Comparison of ENCODE assay signal across 8 mouse cellular contexts in the genomic region with DNA sequence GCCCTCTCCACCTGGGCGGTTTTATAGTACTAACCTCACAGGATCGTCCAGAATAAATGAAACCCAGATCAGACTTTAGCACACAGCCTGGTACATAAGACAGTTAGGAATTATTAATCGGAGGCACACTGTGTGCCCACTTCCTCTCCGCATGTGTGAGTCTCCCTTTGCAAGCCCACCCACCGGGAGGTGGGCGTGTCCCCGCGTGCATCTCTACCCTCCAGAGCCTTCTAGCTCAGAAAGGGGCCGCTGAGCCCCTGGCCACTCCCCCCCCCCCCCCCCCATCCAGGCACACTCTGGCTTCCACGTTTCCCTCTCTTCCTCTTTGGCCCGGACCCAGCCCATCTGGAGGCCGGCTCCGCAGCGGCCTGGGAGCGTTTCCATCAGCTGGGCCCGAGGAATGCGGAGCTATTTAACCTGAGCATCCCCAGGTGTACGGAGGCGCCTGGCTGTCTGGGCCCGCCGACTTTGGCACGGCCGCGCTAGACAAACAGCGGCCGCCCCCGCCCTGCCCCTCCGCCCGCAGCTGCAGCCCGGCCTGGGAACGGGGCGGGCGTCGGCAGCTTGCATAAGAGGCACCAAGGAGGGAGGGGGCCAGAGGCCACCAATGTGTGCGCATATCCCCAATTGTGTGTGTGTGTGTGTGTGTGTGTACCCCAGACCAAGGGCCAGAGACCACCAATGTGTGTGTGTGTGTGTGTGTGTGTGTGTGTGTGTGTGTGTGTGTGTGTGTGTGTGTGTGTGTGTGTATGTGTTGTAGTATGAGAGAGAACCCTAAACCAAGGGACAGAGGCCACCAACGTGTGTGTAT. TPM values are rescaled to one million over a fixed set of nuclear protein-coding genes. Genes with fewer than 3 reads are reported as not detected.
A peak's percentile ranks its signal among the peaks of the same experiment; 100 is the strongest.
DNase-seq lines count a peak whose midpoint lies in the region; ATAC-seq and TF ChIP-seq lines count a peak whose summit lies in the region.

No protein-coding gene starts in this region.

- TF ChIP-seq POLR2A in cerebellum, adult 2 months (IDR thresholded peaks at IDR 0.05; ENCODE audit: borderline replicate concordance, insufficient read depth, low read length) = no peak

- peak overlapping the region; percentile 51 for H3K4me3 ChIP-seq in cerebellum, adult 2 months (replicated peaks; ENCODE audit: insufficient read depth, low read depth, low read length)
- H3K4me3 ChIP-seq in forebrain, embryonic 15.5 days = peak overlapping the region; percentile 41
- H3K4me3 ChIP-seq in hindbrain, embryonic 10.5 days = peak overlapping the region; percentile 86
- peak overlapping the region; percentile 91 for H3K4me3 ChIP-seq in limb, embryonic 12.5 days (replicated peaks)
- peak overlapping the region; percentile 36 for H3K4me3 ChIP-seq in midbrain, embryonic 11.5 days (ENCODE audit: low read depth, low read length)

- peak overlapping the region; percentile 94 for H3K4me2 ChIP-seq in forebrain, embryonic 15.5 days (replicated peaks)
- peak overlapping the region; percentile 93 for H3K4me2 ChIP-seq in limb, embryonic 12.5 days
- H3K4me2 ChIP-seq in midbrain, embryonic 11.5 days = peak overlapping the region; percentile 91

- no peaks in the 10 kb centered on the region for H3K27me3 ChIP-seq in cerebellum, adult 2 months (ENCODE audit: control insufficient read depth, insufficient read depth, low read length)
- no peaks in the 10 kb centered on the region for H3K27me3 ChIP-seq in forebrain, embryonic 15.5 days
- H3K27me3 ChIP-seq in hindbrain, embryonic 10.5 days (ENCODE audit: insufficient read depth, poor library complexity, severe bottlenecking) = no peaks in the 10 kb centered on the region; the same call in 1 of the 2 replicates
- H3K27me3 ChIP-seq in limb, embryonic 12.5 days = no peaks in the 10 kb centered on the region
- no peaks in the 10 kb centered on the region for H3K27me3 ChIP-seq in midbrain, embryonic 11.5 days (ENCODE audit: control insufficient read depth, insufficient read depth, low read length)

- no peak for ATAC-seq in forebrain, embryonic 15.5 days (replicated peaks)
- peak; percentile 81 for ATAC-seq in limb, embryonic 12.5 days (ENCODE audit: insufficient number of reproducible peaks, insufficient read depth, low FRiP score, low TSS enrichment, low read depth)
- ATAC-seq in midbrain, embryonic 11.5 days (ENCODE audit: low FRiP score) = peak; percentile 14

- H3K27ac ChIP-seq in cerebellum, adult 2 months (ENCODE audit: insufficient read depth, low read length) = peak overlapping the region; percentile 28; the same call in 1 of the 2 replicates
- H3K27ac ChIP-seq in forebrain, embryonic 15.5 days (replicated peaks) = peak overlapping the region; percentile 33; the same call in 1 of the 2 replicates
- peak overlapping the region; percentile 95 for H3K27ac ChIP-seq in hindbrain, embryonic 10.5 days
- H3K27ac ChIP-seq in limb, embryonic 12.5 days = peak overlapping the region; percentile 99
- no peak overlapping the region; the same call in 1 of the 2 replicates for H3K27ac ChIP-seq in midbrain, embryonic 11.5 days (ENCODE audit: low read depth, low read length)

- DNase-seq in cerebellum, adult 2 months = peak; percentile 36
- no peak for DNase-seq in cerebellum, adult 8-10 months
- peak; percentile 73 for DNase-seq in adrenal gland, postnatal 25 days
- DNase-seq in hindbrain, embryonic 10.5 days (ENCODE audit: low spot score) = peak; percentile 85
- DNase-seq in midbrain, embryonic 11.5 days (ENCODE audit: low spot score, missing footprints) = peak; percentile 93
- peak; percentile 25 to 34 for DNase-seq in thymus, adult 18-20 months

- H3K9ac ChIP-seq in forebrain, embryonic 15.5 days (replicated peaks) = peak overlapping the region; percentile 46
- H3K9ac ChIP-seq in limb, embryonic 12.5 days (replicated peaks) = peak overlapping the region; percentile 98
- H3K9ac ChIP-seq in midbrain, embryonic 11.5 days (ENCODE audit: low read length) = peak overlapping the region; percentile 64

- no peaks in the 10 kb centered on the region for H3K36me3 ChIP-seq in forebrain, embryonic 15.5 days
- peaks cover 10% of the 10 kb centered on the region; the same call in 1 of the 2 replicates for H3K36me3 ChIP-seq in hindbrain, embryonic 10.5 days
- peaks cover 8% of the 10 kb centered on the region; the same call in 1 of the 2 replicates for H3K36me3 ChIP-seq in limb, embryonic 12.5 days
- no peaks in the 10 kb centered on the region for H3K36me3 ChIP-seq in midbrain, embryonic 11.5 days (ENCODE audit: control insufficient read depth, insufficient read depth, low read length)

- WGBS in cerebellum, adult 2 months = 9% methylated on average over 36 of the region's 36 CpGs
- 2% methylated on average over 33 of the region's 36 CpGs for WGBS in forebrain, embryonic 15.5 days
- under 1% methylated on average over 36 of the region's 36 CpGs for WGBS in hindbrain, embryonic 10.5 days
- under 1% methylated on average over 33 of the region's 36 CpGs for WGBS in limb, embryonic 12.5 days
- WGBS in midbrain, embryonic 11.5 days = 2% methylated on average over 33 of the region's 36 CpGs

- H3K9me3 ChIP-seq in forebrain, embryonic 15.5 days = no peaks in the 10 kb centered on the region
- H3K9me3 ChIP-seq in hindbrain, embryonic 10.5 days = no peaks in the 10 kb centered on the region
- no peaks in the 10 kb centered on the region for H3K9me3 ChIP-seq in limb, embryonic 12.5 days
- no peaks in the 10 kb centered on the region for H3K9me3 ChIP-seq in midbrain, embryonic 11.5 days (ENCODE audit: control insufficient read depth, low read length)

- peaks cover 16% of the 10 kb centered on the region; the same call in 1 of the 2 replicates for H3K4me1 ChIP-seq in cerebellum, adult 2 months (ENCODE audit: control insufficient read depth, insufficient read depth, low read length)
- peaks cover 62% of the 10 kb centered on the region for H3K4me1 ChIP-seq in forebrain, embryonic 15.5 days
- H3K4me1 ChIP-seq in hindbrain, embryonic 10.5 days (replicated peaks) = peaks cover 79% of the 10 kb centered on the region
- peaks cover 56% of the 10 kb centered on the region for H3K4me1 ChIP-seq in limb, embryonic 12.5 days (replicated peaks)
- peaks cover 46% of the 10 kb centered on the region for H3K4me1 ChIP-seq in midbrain, embryonic 11.5 days (ENCODE audit: control insufficient read depth, insufficient read depth, low read length)

- no peak for TF ChIP-seq CTCF in cerebellum, adult 2 months (IDR thresholded peaks at IDR 0.05; ENCODE audit: borderline replicate concordance, insufficient read depth, low read depth, low read length)

RNA-seq across cellular contexts. Expression of a gene that starts 3.2 kb away (rescaled TPM):
- 63.8 and 68.7 TPM in 2 replicates for polyA plus RNA-seq in cerebellum, adult 2 months (2012; rRNA removed)
- total RNA-seq in adrenal gland, postnatal 25 days (2021) = 73.3 and 81.1 TPM in 2 replicates
- 26.3 and 32.0 TPM in 2 replicates for polyA plus RNA-seq in forebrain, embryonic 15.5 days (2015; fragmentation: Nextera tagmentation; extraction: Ambion mirVana)
- polyA plus RNA-seq in hindbrain, embryonic 10.5 days (2016; fragmentation: Nextera tagmentation; extraction: Ambion mirVana) = 168 and 176 TPM in 2 replicates
- polyA plus RNA-seq in limb, embryonic 12.5 days (2016; fragmentation: Nextera tagmentation; extraction: Ambion mirVana) = 299 and 330 TPM in 2 replicates
- polyA plus RNA-seq in midbrain, embryonic 11.5 days (2014; fragmentation: Nextera tagmentation; extraction: Ambion mirVana) = 66.0 and 70.7 TPM in 2 replicates

RNA-seq across cellular contexts. Expression of a gene that starts 14.7 kb away (rescaled TPM):
- polyA plus RNA-seq in cerebellum, adult 2 months (2012; rRNA removed) = 9.2 and 9.7 TPM in 2 replicates
- total RNA-seq in adrenal gland, postnatal 25 days (2021) = 4.2 and 4.3 TPM in 2 replicates
- 4.3 and 4.4 TPM in 2 replicates for polyA plus RNA-seq in forebrain, embryonic 15.5 days (2015; fragmentation: Nextera tagmentation; extraction: Ambion mirVana)
- 5.0 and 5.1 TPM in 2 replicates for polyA plus RNA-seq in hindbrain, embryonic 10.5 days (2016; fragmentation: Nextera tagmentation; extraction: Ambion mirVana)
- polyA plus RNA-seq in limb, embryonic 12.5 days (2016; fragmentation: Nextera tagmentation; extraction: Ambion mirVana) = 29.9 and 30.6 TPM in 2 replicates
- polyA plus RNA-seq in midbrain, embryonic 11.5 days (2014; fragmentation: Nextera tagmentation; extraction: Ambion mirVana) = 2.8 and 3.7 TPM in 2 replicates

RNA-seq across cellular contexts. Expression of a gene that starts 52.4 kb away (rescaled TPM):
- polyA plus RNA-seq in cerebellum, adult 2 months (2012; rRNA removed) = 19.2 and 19.9 TPM in 2 replicates
- 34.2 and 37.9 TPM in 2 replicates for total RNA-seq in adrenal gland, postnatal 25 days (2021)
- polyA plus RNA-seq in forebrain, embryonic 15.5 days (2015; fragmentation: Nextera tagmentation; extraction: Ambion mirVana) = 33.6 and 34.4 TPM in 2 replicates
- 41.1 and 48.7 TPM in 2 replicates for polyA plus RNA-seq in hindbrain, embryonic 10.5 days (2016; fragmentation: Nextera tagmentation; extraction: Ambion mirVana)
- polyA plus RNA-seq in limb, embryonic 12.5 days (2016; fragmentation: Nextera tagmentation; extraction: Ambion mirVana) = 36.3 and 39.2 TPM in 2 replicates
- 43.4 and 48.6 TPM in 2 replicates for polyA plus RNA-seq in midbrain, embryonic 11.5 days (2014; fragmentation: Nextera tagmentation; extraction: Ambion mirVana)

Comparison
In these comparisons a context has a peak if more than half of its experiments do, and no peak if none do; other contexts are left out.
1. H3K4me3 ChIP-seq: peak in every context shown above with its lines; median percentile 91 in limb, embryonic 12.5 days; 86 in hindbrain, embryonic 10.5 days; 51 in cerebellum, adult 2 months; 41 in forebrain, embryonic 15.5 days; 36 in midbrain, embryonic 11.5 days.
2. H3K9ac ChIP-seq: peak in every context shown above with its lines; median percentile 98 in limb, embryonic 12.5 days; 64 in midbrain, embryonic 11.5 days; 46 in forebrain, embryonic 15.5 days.